Mouse (Mus musculus) layer of hippocampus, adult 2 months (tissue): ENCODE data around the gene Wbp1l. TPM values are rescaled to one million over a fixed set of nuclear protein-coding genes. Genes with fewer than 3 reads are reported as not detected.
"Not testable (repeated sequence)": the region's sequence is repeated elsewhere in the genome, so short reads cannot be mapped to it uniquely, and the experiment has no call there.

Experiments
- DNase-seq, 2 experiments: peaks; one replicate each; pipeline ENCODE4 v3.0.0; 2022; ENCODE audit warnings: low spot score in 2 of 2
- H3K27ac ChIP-seq: fragments of 200-600 bp; 2 replicates; pipeline ENCODE4 v1.8.1; 2022
- H3K4me3 ChIP-seq: fragments of 200-600 bp; 2 replicates; pipeline ENCODE4 v1.8.1; 2022; ENCODE audit warnings: mild to moderate bottlenecking
- CTCF ChIP-seq: fragments of 200-600 bp; conservative IDR thresholded peaks from 2 replicates; pipeline ENCODE4 v1.8.1; 2022; ENCODE audit warnings: antibody characterized with exemption, mild to moderate bottlenecking, moderate library complexity
- long read RNA-seq, 2 experiments: library from polyadenylated mRNA; stranded (forward); transcript quantifications; one replicate each; pipeline ENCODE4 v2.0.0; 2021; ENCODE audit warnings: borderline mapping rate in 2 of 2
- total RNA-seq, 2 experiments: library from RNA; stranded (reverse); gene quantifications; 2 replicates each; pipeline ENCODE4 v1.2.3; 2021

The Wbp1l gene
- 10 to 100 TPM; 33.5 to 38.0 TPM for total RNA-seq
- long read RNA-seq, experiment 1, transcript Wbp1l-201 (5 exons, 3,911 nt), result minor isoform, 13 of 41 reads
- long read RNA-seq, experiment 1, transcript Wbp1l-204 (4 exons, 3,900 nt), result major isoform, 14 of 41 reads
- long read RNA-seq, experiment 1, partial matches to known transcripts, result 8 of 41 reads
- long read RNA-seq, experiment 1, other reads (novel, unspliced or antisense), result 5 of 41 reads
- long read RNA-seq, experiment 2, transcript Wbp1l-204 (4 exons, 3,900 nt), result minor isoform, 15 of 47 reads
- long read RNA-seq, experiment 2, transcript Wbp1l-201 (5 exons, 3,911 nt), result major isoform, 19 of 47 reads
- long read RNA-seq, experiment 2, partial matches to known transcripts, result 7 of 47 reads
- long read RNA-seq, experiment 2, other reads (novel, unspliced or antisense), result 4 of 47 reads

- peak; percentile 96 to 99 for DNase-seq
- peak within 1 kb of the TSS; percentile 65 for H3K4me3 ChIP-seq
- H3K27ac ChIP-seq, result peak within 1 kb of the TSS; percentile 92
- no peak for TF ChIP-seq CTCF
Measured at GRCm38 (mm10) chr19:46598720-46599252, at the start of gene Wbp1l. Wbp1l (plus strand) TSS chr19:46599084.

- H3K4me3 ChIP-seq, result no peak overlapping the region
- DNase-seq, result no peak
- no peak overlapping the region for H3K27ac ChIP-seq
- TF ChIP-seq CTCF, result no peak
Measured at GRCm38 (mm10) chr19:46550385-46550784, 48.5 kb upstream of the Wbp1l start.

GRCm38 (mm10) chr19:46552496-46552895, 46.4 kb upstream of the Wbp1l start:
- Histone ChIP-seq H3K27ac (no peak overlapping the region), H3K4me3 (no peak overlapping the region)
- no peak for DNase-seq
- TF ChIP-seq CTCF, result no peak

GRCm38 (mm10) chr19:46553541-46553955, 45.3 kb upstream of the Wbp1l start:
- Histone ChIP-seq H3K4me3 (no peak overlapping the region), H3K27ac (no peak overlapping the region; the same call in 1 of the 2 replicates)
- peak; percentile 52 to 56 for DNase-seq
- no peak for TF ChIP-seq CTCF

- H3K4me3 ChIP-seq, result no peak overlapping the region
- no peak for DNase-seq
- H3K27ac ChIP-seq, result no peak overlapping the region
- TF ChIP-seq CTCF, result no peak
Measured at GRCm38 (mm10) chr19:46558009-46558408, 40.9 kb upstream of the Wbp1l start.

- TF ChIP-seq CTCF, result no peak
- DNase-seq, result no peak
Measured at GRCm38 (mm10) chr19:46558631-46559030, 40.3 kb upstream of the Wbp1l start.

GRCm38 (mm10) chr19:46562132-46562531, 36.8 kb upstream of the Wbp1l start:
- peak; percentile 51 to 54 for DNase-seq
- peak; percentile 86 for TF ChIP-seq CTCF

More at GRCm38 (mm10) chr19:46558631-46559030, 40.3 kb upstream of the Wbp1l start:
- Histone ChIP-seq H3K4me3 (no peak overlapping the region), H3K27ac (no peak overlapping the region)

GRCm38 (mm10) chr19:46562581-46563515, 36.0 kb upstream of the Wbp1l start:
- Histone ChIP-seq H3K27ac (peak overlapping the region; percentile 40), H3K4me3 (no peak overlapping the region)
- DNase-seq, result no peak
- no peak for TF ChIP-seq CTCF

More at GRCm38 (mm10) chr19:46562132-46562531, 36.8 kb upstream of the Wbp1l start:
- H3K4me3 ChIP-seq, result no peak overlapping the region
- peak overlapping the region; percentile 40 for H3K27ac ChIP-seq

- Histone ChIP-seq H3K4me3 (no peak overlapping the region), H3K27ac (no peak overlapping the region; the same call in 1 of the 2 replicates)
- no peak for DNase-seq
- no peak for TF ChIP-seq CTCF
Measured at GRCm38 (mm10) chr19:46563603-46564002, 35.3 kb upstream of the Wbp1l start.

GRCm38 (mm10) chr19:46564043-46564462, 34.8 kb upstream of the Wbp1l start:
- TF ChIP-seq CTCF, result no peak
- DNase-seq, result no peak
- Histone ChIP-seq H3K27ac (no peak overlapping the region; the same call in 1 of the 2 replicates), H3K4me3 (no peak overlapping the region)

- not testable (repeated sequence) for H3K27ac ChIP-seq, DNase-seq
- TF ChIP-seq CTCF, result peak; percentile 43
- peak overlapping the region; percentile 92 for H3K4me3 ChIP-seq
Measured at GRCm38 (mm10) chr19:46571211-46571877, 27.5 kb upstream of the Wbp1l start.

GRCm38 (mm10) chr19:46571878-46572244, 27.0 kb upstream of the Wbp1l start:
- Histone ChIP-seq H3K27ac (peak overlapping the region; percentile 97; the same call in 1 of the 2 replicates), H3K4me3 (peak overlapping the region; percentile 92)
- TF ChIP-seq CTCF, result no peak
- DNase-seq, result peak in 1 of 2 experiments; percentile 35
